Mouse (Mus musculus): ENCODE results near the gene Ctnnd1. TPM values are rescaled to one million over a fixed set of nuclear protein-coding genes. Genes with fewer than 3 reads are reported as not detected.

Gene Ctnnd1
- polyA plus RNA-seq (2015; fragmentation: Illumina TruSeq; extraction: RNeasy Lipid Tissue Mini Kit (QIAGEN cat#74804); ENCODE audit: insufficient read depth, low replicate concordance), result 54.6 TPM

GRCm38 (mm10) chr2:84650464-84651195 is at the start of gene Ctnnd1:
Gene Ctnnd1 (minus strand): TSS chr2:84650765.

GRCm38 (mm10) chr2:84679016-84679415 is 28.5 kb upstream of the Ctnnd1 start, which contains the start of gene Tmx2:
Gene Tmx2 (minus strand): TSS chr2:84679140.

GRCm38 (mm10) chr2:84677968-84678880 is 27.7 kb upstream of the Ctnnd1 start, which contains the start of the genes Gm28635 and Med19:
Gene Gm28635 (minus strand): TSS chr2:84678041.
Gene Med19 (plus strand): TSS chr2:84678402.

GRCm38 (mm10) chr2:84670569-84670933 is 20.0 kb upstream of the Ctnnd1 start, which contains the start of gene Selenoh:
Gene Selenoh (minus strand): TSS chr2:84670770.

GRCm38 (mm10) chr2:84658806-84659205 is 8.2 kb upstream of the Ctnnd1 start, which contains the start of gene Btbd18:
Gene Btbd18 (plus strand): TSS chr2:84659079.

Other genes with a start within 250 kb of the Ctnnd1 start
- 45.9 TPM for gene Calcrl, start 225.4 kb downstream of the Ctnnd1 start, polyA plus RNA-seq (2015; fragmentation: Illumina TruSeq; extraction: RNeasy Lipid Tissue Mini Kit (QIAGEN cat#74804); ENCODE audit: insufficient read depth, low replicate concordance)
- gene Tfpi, start 174.0 kb downstream of the Ctnnd1 start, polyA plus RNA-seq (2015; fragmentation: Illumina TruSeq; extraction: RNeasy Lipid Tissue Mini Kit (QIAGEN cat#74804); ENCODE audit: insufficient read depth, low replicate concordance), result 100.0 TPM
- gene Btbd18, start 8.3 kb upstream of the Ctnnd1 start, polyA plus RNA-seq (2015; fragmentation: Illumina TruSeq; extraction: RNeasy Lipid Tissue Mini Kit (QIAGEN cat#74804); ENCODE audit: insufficient read depth, low replicate concordance), result 0.07 TPM
- 34.9 TPM for gene Selenoh, start 20.0 kb upstream of the Ctnnd1 start, polyA plus RNA-seq (2015; fragmentation: Illumina TruSeq; extraction: RNeasy Lipid Tissue Mini Kit (QIAGEN cat#74804); ENCODE audit: insufficient read depth, low replicate concordance)
- not detected for gene Gm28635, start 27.3 kb upstream of the Ctnnd1 start, polyA plus RNA-seq (2015; fragmentation: Illumina TruSeq; extraction: RNeasy Lipid Tissue Mini Kit (QIAGEN cat#74804); ENCODE audit: insufficient read depth, low replicate concordance)
- 32.3 TPM for gene Med19, start 27.6 kb upstream of the Ctnnd1 start, polyA plus RNA-seq (2015; fragmentation: Illumina TruSeq; extraction: RNeasy Lipid Tissue Mini Kit (QIAGEN cat#74804); ENCODE audit: insufficient read depth, low replicate concordance)
- gene Tmx2, start 28.4 kb upstream of the Ctnnd1 start, polyA plus RNA-seq (2015; fragmentation: Illumina TruSeq; extraction: RNeasy Lipid Tissue Mini Kit (QIAGEN cat#74804); ENCODE audit: insufficient read depth, low replicate concordance), result 60.1 TPM
- 39.7 TPM for gene Zdhhc5, start 64.4 kb upstream of the Ctnnd1 start, polyA plus RNA-seq (2015; fragmentation: Illumina TruSeq; extraction: RNeasy Lipid Tissue Mini Kit (QIAGEN cat#74804); ENCODE audit: insufficient read depth, low replicate concordance)
- gene Clp1, start 76.6 kb upstream of the Ctnnd1 start, polyA plus RNA-seq (2015; fragmentation: Illumina TruSeq; extraction: RNeasy Lipid Tissue Mini Kit (QIAGEN cat#74804); ENCODE audit: insufficient read depth, low replicate concordance), result 35.0 TPM
- gene Ypel4, start 83.3 kb upstream of the Ctnnd1 start, polyA plus RNA-seq (2015; fragmentation: Illumina TruSeq; extraction: RNeasy Lipid Tissue Mini Kit (QIAGEN cat#74804); ENCODE audit: insufficient read depth, low replicate concordance), result 15.9 TPM
- not detected for gene Gm19426, start 92.9 kb upstream of the Ctnnd1 start, polyA plus RNA-seq (2015; fragmentation: Illumina TruSeq; extraction: RNeasy Lipid Tissue Mini Kit (QIAGEN cat#74804); ENCODE audit: insufficient read depth, low replicate concordance)
- 159 TPM for gene Serping1, start 124.7 kb upstream of the Ctnnd1 start, polyA plus RNA-seq (2015; fragmentation: Illumina TruSeq; extraction: RNeasy Lipid Tissue Mini Kit (QIAGEN cat#74804); ENCODE audit: insufficient read depth, low replicate concordance)
- 228 TPM for gene Ube2l6, start 148.1 kb upstream of the Ctnnd1 start, polyA plus RNA-seq (2015; fragmentation: Illumina TruSeq; extraction: RNeasy Lipid Tissue Mini Kit (QIAGEN cat#74804); ENCODE audit: insufficient read depth, low replicate concordance)
- not detected for gene Smtnl1, start 171.9 kb upstream of the Ctnnd1 start, polyA plus RNA-seq (2015; fragmentation: Illumina TruSeq; extraction: RNeasy Lipid Tissue Mini Kit (QIAGEN cat#74804); ENCODE audit: insufficient read depth, low replicate concordance)
- 16.9 TPM for gene Timm10, start 176.2 kb upstream of the Ctnnd1 start, polyA plus RNA-seq (2015; fragmentation: Illumina TruSeq; extraction: RNeasy Lipid Tissue Mini Kit (QIAGEN cat#74804); ENCODE audit: insufficient read depth, low replicate concordance)
- 16.0 TPM for gene Slc43a1, start 188.1 kb upstream of the Ctnnd1 start, polyA plus RNA-seq (2015; fragmentation: Illumina TruSeq; extraction: RNeasy Lipid Tissue Mini Kit (QIAGEN cat#74804); ENCODE audit: insufficient read depth, low replicate concordance)
- gene Rtn4rl2, start 235.9 kb upstream of the Ctnnd1 start, polyA plus RNA-seq (2015; fragmentation: Illumina TruSeq; extraction: RNeasy Lipid Tissue Mini Kit (QIAGEN cat#74804); ENCODE audit: insufficient read depth, low replicate concordance), result not detected

Data from spleen, adult 10 weeks (tissue).